Mouse (Mus musculus): ENCODE measurements around the gene Vmn2r4. TPM values are rescaled to one million over a fixed set of nuclear protein-coding genes. Genes with fewer than 3 reads are reported as not detected.
"Not testable (repeated sequence)": the region's sequence is repeated elsewhere in the genome, so short reads cannot be mapped to it uniquely, and the experiment has no call there.

Gene Vmn2r4
- polyA plus RNA-seq (2015; fragmentation: Nextera tagmentation; extraction: Ambion mirVana), result not detected in 2 replicates

DNA sequence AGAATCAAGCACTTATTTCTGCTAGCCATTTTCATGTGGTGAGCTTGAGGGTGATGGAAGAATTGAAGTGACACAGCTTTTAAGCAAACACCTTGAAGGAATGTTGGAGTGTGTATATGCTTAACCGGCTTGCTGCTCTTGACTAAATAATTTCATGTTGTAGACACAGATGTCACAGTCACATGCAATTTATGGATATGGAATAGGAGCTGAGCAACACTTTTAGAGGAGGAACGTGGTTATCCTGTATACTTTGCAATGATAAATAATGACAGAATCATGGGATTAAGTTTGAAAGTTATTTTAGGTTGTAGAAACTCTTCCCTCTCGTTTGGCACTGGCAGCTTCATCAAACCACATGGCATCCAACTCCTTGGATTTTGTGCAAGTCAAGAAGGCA is at the start of gene Vmn2r4:
TSS of gene Vmn2r4 (minus strand) at position 101 of the 400 bp plus-strand sequence.
- not testable (repeated sequence) for H3K4me1 ChIP-seq (ENCODE audit: insufficient read depth, low read length); H3K9ac ChIP-seq (replicated peaks; ENCODE audit: low read length); H3K27me3 ChIP-seq (ENCODE audit: insufficient read depth, low read length); H3K36me3 ChIP-seq (ENCODE audit: insufficient read depth, low read length); H3K27ac ChIP-seq (ENCODE audit: low read length); H3K4me3 ChIP-seq (ENCODE audit: low read length); H3K4me2 ChIP-seq (replicated peaks; ENCODE audit: low read depth, low read length); H3K9me3 ChIP-seq (ENCODE audit: low read length); ATAC-seq (ENCODE audit: low FRiP score, low TSS enrichment)
- 70% methylated on average over 3 of the region's 3 CpGs for WGBS

GRCm38 (mm10) chr3:64434261-64434660 is 19.1 kb upstream of the Vmn2r4 start:
- not testable (repeated sequence) for H3K4me3 ChIP-seq (ENCODE audit: low read length); H3K4me2 ChIP-seq (replicated peaks; ENCODE audit: low read depth, low read length); H3K9me3 ChIP-seq (ENCODE audit: low read length); H3K27ac ChIP-seq (ENCODE audit: low read length); H3K36me3 ChIP-seq (ENCODE audit: insufficient read depth, low read length); H3K27me3 ChIP-seq (ENCODE audit: insufficient read depth, low read length); ATAC-seq (ENCODE audit: low FRiP score, low TSS enrichment); H3K4me1 ChIP-seq (ENCODE audit: insufficient read depth, low read length); H3K9ac ChIP-seq (replicated peaks; ENCODE audit: low read length)
- WGBS, result 70% methylated on average over 7 of the region's 7 CpGs

- H3K4me3 ChIP-seq (ENCODE audit: low read length); H3K9me3 ChIP-seq (ENCODE audit: low read length): not testable (repeated sequence)
- WGBS, result 90% methylated on average over 6 of the region's 6 CpGs
Observed at GRCm38 (mm10) chr3:64428117-64428798, 13.1 kb upstream of the Vmn2r4 start.

GRCm38 (mm10) chr3:64422141-64422540 is 7.0 kb upstream of the Vmn2r4 start:
- H3K4me3 ChIP-seq (ENCODE audit: low read length); ATAC-seq (ENCODE audit: low FRiP score, low TSS enrichment): not testable (repeated sequence)

More at GRCm38 (mm10) chr3:64428117-64428798, 13.1 kb upstream of the Vmn2r4 start:
- not testable (repeated sequence) for H3K27me3 ChIP-seq (ENCODE audit: insufficient read depth, low read length); ATAC-seq (ENCODE audit: low FRiP score, low TSS enrichment); H3K27ac ChIP-seq (ENCODE audit: low read length); H3K4me2 ChIP-seq (replicated peaks; ENCODE audit: low read depth, low read length); H3K36me3 ChIP-seq (ENCODE audit: insufficient read depth, low read length); H3K4me1 ChIP-seq (ENCODE audit: insufficient read depth, low read length); H3K9ac ChIP-seq (replicated peaks; ENCODE audit: low read length)

GRCm38 (mm10) chr3:64417477-64417876 is 2.3 kb upstream of the Vmn2r4 start:
- not testable (repeated sequence) for H3K4me2 ChIP-seq (replicated peaks; ENCODE audit: low read depth, low read length); H3K4me1 ChIP-seq (ENCODE audit: insufficient read depth, low read length); H3K9ac ChIP-seq (replicated peaks; ENCODE audit: low read length); H3K36me3 ChIP-seq (ENCODE audit: insufficient read depth, low read length); H3K9me3 ChIP-seq (ENCODE audit: low read length); H3K4me3 ChIP-seq (ENCODE audit: low read length); ATAC-seq (ENCODE audit: low FRiP score, low TSS enrichment); H3K27ac ChIP-seq (ENCODE audit: low read length); H3K27me3 ChIP-seq (ENCODE audit: insufficient read depth, low read length)
- WGBS, result 71% methylated on average over 1 of the region's 1 CpGs

More at GRCm38 (mm10) chr3:64422141-64422540, 7.0 kb upstream of the Vmn2r4 start:
- H3K4me1 ChIP-seq (ENCODE audit: insufficient read depth, low read length); H3K9ac ChIP-seq (replicated peaks; ENCODE audit: low read length); H3K27ac ChIP-seq (ENCODE audit: low read length); H3K4me2 ChIP-seq (replicated peaks; ENCODE audit: low read depth, low read length); H3K36me3 ChIP-seq (ENCODE audit: insufficient read depth, low read length); H3K9me3 ChIP-seq (ENCODE audit: low read length); H3K27me3 ChIP-seq (ENCODE audit: insufficient read depth, low read length): not testable (repeated sequence)
- WGBS, result 86% methylated on average over 1 of the region's 1 CpGs

- not testable (repeated sequence) for H3K36me3 ChIP-seq (ENCODE audit: insufficient read depth, low read length); H3K9me3 ChIP-seq (ENCODE audit: low read length); H3K27me3 ChIP-seq (ENCODE audit: insufficient read depth, low read length); H3K4me2 ChIP-seq (replicated peaks; ENCODE audit: low read depth, low read length); H3K4me1 ChIP-seq (ENCODE audit: insufficient read depth, low read length); H3K9ac ChIP-seq (replicated peaks; ENCODE audit: low read length); ATAC-seq (ENCODE audit: low FRiP score, low TSS enrichment); H3K4me3 ChIP-seq (ENCODE audit: low read length); H3K27ac ChIP-seq (ENCODE audit: low read length)
Observed at GRCm38 (mm10) chr3:64414253-64414652, 915 bp downstream of the Vmn2r4 start.

- WGBS, result 75% methylated on average over 2 of the region's 2 CpGs
- H3K9ac ChIP-seq (replicated peaks; ENCODE audit: low read length), result no peak overlapping the region
- no peaks in the 10 kb centered on the region for H3K36me3 ChIP-seq (ENCODE audit: insufficient read depth, low read length)
- ATAC-seq (ENCODE audit: low FRiP score, low TSS enrichment), result no peak
- no peaks in the 10 kb centered on the region for H3K4me1 ChIP-seq (ENCODE audit: insufficient read depth, low read length)
- no peak overlapping the region for H3K27ac ChIP-seq (ENCODE audit: low read length)
- no peak overlapping the region for H3K4me3 ChIP-seq (ENCODE audit: low read length)
- H3K4me2 ChIP-seq (replicated peaks; ENCODE audit: low read depth, low read length), result no peak overlapping the region
- H3K27me3 ChIP-seq (ENCODE audit: insufficient read depth, low read length), result no peaks in the 10 kb centered on the region
- H3K9me3 ChIP-seq (ENCODE audit: low read length), result no peaks in the 10 kb centered on the region
Observed at GRCm38 (mm10) chr3:64359286-64360035, 55.7 kb downstream of the Vmn2r4 start.

Other genes starting within 250 kb of the Vmn2r4 start
- not detected in 2 replicates for gene Vmn2r3, start 125.7 kb downstream of the Vmn2r4 start, polyA plus RNA-seq (2015; fragmentation: Nextera tagmentation; extraction: Ambion mirVana)
- gene Vmn2r5, start 94.5 kb upstream of the Vmn2r4 start, polyA plus RNA-seq (2015; fragmentation: Nextera tagmentation; extraction: Ambion mirVana), result not detected in 2 replicates
- not detected in 2 replicates for gene Vmn2r6, start 150.5 kb upstream of the Vmn2r4 start, polyA plus RNA-seq (2015; fragmentation: Nextera tagmentation; extraction: Ambion mirVana)